Mouse (Mus musculus) spleen, adult 2 months (tissue): Measurements from ENCODE around the gene Brd3os.

Experiments used
- CTCF ChIP-seq: fragments of 200-500 bp; IDR thresholded peaks from 2 replicates; pipeline ENCODE4 v1.5.1; 2011; ENCODE audit warnings: mild to moderate bottlenecking, inconsistent platforms; ENCODE audit not compliant: insufficient read depth, insufficient read length, insufficient replicate concordance; ENCODE audit errors: extremely low read depth
- POLR2A ChIP-seq: fragments of 200-500 bp; IDR thresholded peaks from 2 replicates; pipeline ENCODE4 v1.6.1; 2011; ENCODE audit warnings: low read depth, low read length, inconsistent platforms

GRCm38 (mm10) chr2:27426406-27426854, 15.7 kb upstream of the Brd3os start:
- TF ChIP-seq CTCF (no peak), POLR2A (no peak)
